Mouse (Mus musculus) stomach, embryonic 14.5 days (tissue): Measurements from ENCODE around the gene Krt35. TPM values are rescaled to one million over a fixed set of nuclear protein-coding genes. Genes with fewer than 3 reads are reported as not detected.

ENCODE experiments used
- ATAC-seq: fragments of 200-750 bp; cut with Nextera tagmentation; 2 replicates; pipeline ENCODE4 v1.8.0; 2017; ENCODE audit warnings: low read depth, moderate TSS enrichment; ENCODE audit not compliant: insufficient number of reproducible peaks, insufficient read depth, low FRiP score
- H3K27ac ChIP-seq: fragments of 300-500 bp; sonication (generic); 2 replicates; pipeline ENCODE4 v1.5.1; 2014; ENCODE audit warnings: mild to moderate bottlenecking, low read length, moderate library complexity, mixed read lengths
- H3K27me3 ChIP-seq: fragments of 300-500 bp; sonication (generic); 2 replicates; pipeline ENCODE4 v1.6.1; 2014; ENCODE audit warnings: low read length, control low read depth, mixed read lengths; ENCODE audit not compliant: control insufficient read depth, insufficient read depth
- H3K36me3 ChIP-seq: fragments of 300-500 bp; sonication (generic); 2 replicates; pipeline ENCODE4 v1.6.1; 2014; ENCODE audit warnings: mild to moderate bottlenecking, control low read depth, low read length, moderate library complexity, mixed read lengths; ENCODE audit not compliant: control insufficient read depth, insufficient read depth
- H3K4me1 ChIP-seq: fragments of 300-500 bp; sonication (generic); 2 replicates; pipeline ENCODE4 v1.6.1; 2014; ENCODE audit warnings: low read length, control low read depth, mixed read lengths; ENCODE audit not compliant: control insufficient read depth, insufficient read depth
- H3K4me2 ChIP-seq: fragments of 300-500 bp; sonication (generic); replicated peaks from 2 replicates; pipeline ENCODE4 v1.6.1; 2014; ENCODE audit warnings: low read depth, low read length, control low read depth
- H3K4me3 ChIP-seq: fragments of 300-500 bp; sonication (generic); 2 replicates; pipeline ENCODE4 v1.5.1; 2014; ENCODE audit warnings: low read depth, low read length, control low read depth
- H3K9ac ChIP-seq: fragments of 300-500 bp; sonication (generic); replicated peaks from 2 replicates; pipeline ENCODE4 v1.6.1; 2014; ENCODE audit warnings: low read depth, mild to moderate bottlenecking, control low read depth, low read length, moderate library complexity, mixed read lengths
- H3K9me3 ChIP-seq: fragments of 300-500 bp; sonication (generic); 2 replicates; pipeline ENCODE4 v1.6.1; 2016; ENCODE audit warnings: low read depth, low read length, control low read depth; ENCODE audit not compliant: control insufficient read depth
- WGBS: fragments of 180-500 bp; shearing (Covaris S2); extraction: QIAGEN DNeasy Blood & Tissue Kit; methylation state at CpG from one replicate; pipeline ENCODE4 v1.1.7; 2014; 5-methylcytosine and 5-hydroxymethylcytosine counted together
- polyA plus RNA-seq: library from polyadenylated mRNA; unstranded; fragments of >200 nt; fragmentation: Nextera tagmentation; extraction: Ambion mirVana; gene quantifications from 2 replicates; pipeline ENCODE4 v1.2.1, GENCODE M21; 2014

Gene Krt35
- polyA plus RNA-seq, 1 experiment from 2014 or later: not detected

DNA sequence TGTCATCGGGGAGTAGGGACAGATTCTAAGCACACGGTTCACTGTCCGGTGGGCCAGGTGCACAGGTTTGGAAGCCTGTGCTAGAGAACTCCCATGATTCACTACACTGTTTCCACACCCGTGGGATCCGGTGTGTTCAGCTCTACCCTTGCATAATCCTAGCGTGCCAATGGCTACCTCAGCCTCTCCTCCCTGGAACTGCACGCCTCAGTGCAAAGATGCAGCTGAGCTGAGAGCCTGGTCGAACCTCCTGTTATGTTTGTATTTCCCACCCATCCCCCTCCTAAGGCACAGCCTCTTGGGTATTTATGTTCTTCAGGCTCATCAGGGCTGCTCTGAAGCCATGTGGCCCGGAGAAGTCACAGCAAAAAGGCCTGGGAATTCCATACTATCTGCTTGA, 1.8 kb upstream of the Krt35 start:
- Histone ChIP-seq H3K4me3 (no peak overlapping the region), H3K9me3 (no peaks in the 10 kb centered on the region), H3K36me3 (no peaks in the 10 kb centered on the region), H3K27ac (no peak overlapping the region), H3K9ac (no peak overlapping the region), H3K27me3 (no peaks in the 10 kb centered on the region), H3K4me1 (no peaks in the 10 kb centered on the region), H3K4me2 (no peak overlapping the region)
- 58% methylated on average over 9 of the region's 9 CpGs for WGBS
- no peak for ATAC-seq

DNA sequence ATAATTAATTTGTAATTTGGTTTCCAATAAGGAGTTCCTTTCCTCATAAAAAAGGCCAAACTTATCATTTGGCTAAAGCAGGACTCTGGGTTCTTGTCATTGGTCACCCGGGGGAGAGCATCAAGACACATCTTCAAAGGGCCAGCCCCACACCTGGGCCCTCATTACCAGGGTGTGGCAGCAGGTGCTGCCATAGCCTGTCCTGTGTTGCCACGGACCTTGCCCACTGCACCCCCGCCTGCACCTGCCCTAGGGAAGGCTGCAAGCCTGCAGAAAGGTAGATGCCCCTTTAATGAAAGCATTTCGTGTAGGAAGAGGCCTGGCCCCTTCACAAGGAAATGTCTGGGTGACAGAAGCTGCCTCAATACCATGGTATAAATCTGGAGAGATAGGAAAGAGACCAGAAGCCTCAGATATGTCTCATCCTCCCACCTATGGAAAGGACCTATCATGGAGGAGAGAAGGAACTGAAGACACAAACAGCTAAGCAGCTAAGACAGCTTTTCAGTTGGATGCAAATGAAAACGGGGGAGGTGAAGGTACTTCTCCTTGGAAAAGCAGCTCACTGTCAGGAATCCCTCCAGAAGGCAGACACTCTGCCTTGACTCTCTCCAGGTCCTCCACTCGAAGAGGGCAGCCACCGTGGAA, 7.5 kb downstream of the Krt35 start:
- H3K4me1 ChIP-seq: no peaks in the 10 kb centered on the region
- H3K27me3 ChIP-seq: no peaks in the 10 kb centered on the region
- WGBS: 76% methylated on average over 7 of the region's 7 CpGs
- H3K4me2 ChIP-seq: no peak overlapping the region
- H3K27ac ChIP-seq: no peak overlapping the region
- no peaks in the 10 kb centered on the region for H3K36me3 ChIP-seq
- no peaks in the 10 kb centered on the region for H3K9me3 ChIP-seq
- H3K4me3 ChIP-seq: no peak overlapping the region
- ATAC-seq: no peak
- no peak overlapping the region for H3K9ac ChIP-seq

DNA sequence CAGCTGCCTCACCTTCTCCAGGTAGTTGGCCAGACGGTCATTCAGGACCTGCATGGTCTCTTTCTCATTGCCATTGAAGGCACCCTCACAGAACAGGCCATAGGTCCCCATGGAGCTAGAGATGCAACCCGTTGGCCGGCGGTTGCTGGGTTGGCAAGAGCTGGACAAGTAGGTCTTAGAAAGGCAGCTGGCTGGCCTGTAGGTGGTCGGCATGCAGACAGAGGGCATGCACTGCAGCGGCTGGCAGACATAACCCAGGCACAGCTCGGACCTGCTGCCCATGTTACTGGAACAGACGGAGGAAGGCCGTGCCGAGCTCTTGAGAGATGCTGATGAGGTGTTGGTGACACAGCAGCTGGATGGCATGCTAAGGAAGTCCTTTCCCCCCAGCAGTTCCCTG, 8.2 kb downstream of the Krt35 start, which contains the start of gene Krt32:
Gene Krt32 (minus strand): TSS at position 366 of the 400 bp plus-strand sequence.
- H3K9ac ChIP-seq: no peak within 1 kb of the TSS
- H3K4me1 ChIP-seq: no peaks in the 10 kb centered on the region
- H3K4me3 ChIP-seq: no peak within 1 kb of the TSS
- no peak for ATAC-seq
- H3K27me3 ChIP-seq: no peaks in the 10 kb centered on the region
- H3K9me3 ChIP-seq: no peaks in the 10 kb centered on the region
- no peaks in the 10 kb centered on the region for H3K36me3 ChIP-seq
- no peak within 1 kb of the TSS for H3K4me2 ChIP-seq
- WGBS: 92% methylated on average over 10 of the region's 10 CpGs
- no peak within 1 kb of the TSS for H3K27ac ChIP-seq

DNA sequence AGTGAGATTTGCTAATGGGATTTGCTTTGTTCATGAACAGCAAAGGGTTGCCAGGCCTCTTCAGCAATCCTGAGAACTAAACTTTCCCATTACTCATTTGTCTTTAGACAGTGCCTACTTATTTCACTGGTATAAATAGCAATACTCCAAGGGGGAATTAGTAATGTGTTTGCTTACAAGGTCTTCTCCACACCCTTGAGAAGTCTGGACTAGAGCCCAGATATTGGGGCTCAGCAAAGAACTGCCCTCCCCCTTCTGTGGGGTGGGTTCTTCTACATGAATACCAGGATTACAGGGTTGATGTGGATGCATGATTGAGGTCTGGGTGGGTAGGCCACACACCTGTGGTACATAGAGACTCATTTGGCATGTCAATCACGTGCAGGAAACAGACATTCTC, 22.2 kb downstream of the Krt35 start:
- no peak overlapping the region for H3K9ac ChIP-seq
- ATAC-seq: no peak
- H3K4me3 ChIP-seq: no peak overlapping the region
- H3K4me2 ChIP-seq: no peak overlapping the region
- no peaks in the 10 kb centered on the region for H3K36me3 ChIP-seq
- no peaks in the 10 kb centered on the region for H3K27me3 ChIP-seq
- H3K9me3 ChIP-seq: no peaks in the 10 kb centered on the region
- no peaks in the 10 kb centered on the region for H3K4me1 ChIP-seq
- WGBS: 50% methylated on average over 1 of the region's 1 CpGs
- peak overlapping the region; percentile 62; the same call in 1 of the 2 replicates for H3K27ac ChIP-seq

DNA sequence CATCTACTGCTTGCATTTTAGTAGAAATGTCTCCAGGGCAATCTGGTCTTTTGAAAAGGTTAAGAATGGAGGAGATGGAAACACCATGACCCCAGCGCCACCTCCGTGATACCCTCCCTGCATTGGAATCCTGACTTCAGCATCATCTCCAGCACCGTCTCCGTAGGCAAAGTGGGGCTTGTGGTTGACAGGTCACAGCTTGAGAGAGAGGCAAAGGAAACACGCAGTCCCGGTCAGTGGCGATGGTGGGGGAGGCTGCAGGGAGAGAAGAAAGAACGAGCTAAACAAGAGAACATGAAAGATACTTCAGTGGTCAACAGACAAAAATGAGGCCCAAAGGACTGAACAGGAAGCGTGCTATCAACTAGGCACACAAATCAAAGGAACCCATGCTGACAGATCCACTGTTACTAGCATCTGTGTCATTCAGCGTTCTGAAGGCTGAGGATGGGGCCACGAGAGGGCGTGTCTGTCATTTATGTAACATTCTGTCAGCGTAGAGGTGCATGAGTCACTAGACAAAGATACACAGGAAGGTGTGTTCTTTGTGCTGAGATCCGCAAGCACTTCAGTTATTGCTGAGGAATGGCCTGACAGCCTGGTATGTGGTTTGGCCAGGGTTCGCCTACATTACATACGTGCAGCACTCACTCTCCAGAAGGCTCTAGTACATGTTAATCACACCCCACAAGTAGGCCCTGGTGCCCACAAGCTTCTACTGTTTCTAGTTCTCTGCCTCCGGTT, 28.6 kb downstream of the Krt35 start:
- 67% methylated on average over 17 of the region's 17 CpGs for WGBS
- H3K4me3 ChIP-seq: no peak overlapping the region
- H3K27me3 ChIP-seq: no peaks in the 10 kb centered on the region
- peak; percentile 69; the same call in 1 of the 2 replicates for ATAC-seq
- H3K36me3 ChIP-seq: no peaks in the 10 kb centered on the region
- no peak overlapping the region for H3K9ac ChIP-seq
- H3K4me2 ChIP-seq: no peak overlapping the region
- no peaks in the 10 kb centered on the region for H3K9me3 ChIP-seq
- H3K27ac ChIP-seq: no peak overlapping the region
- no peaks in the 10 kb centered on the region for H3K4me1 ChIP-seq

DNA sequence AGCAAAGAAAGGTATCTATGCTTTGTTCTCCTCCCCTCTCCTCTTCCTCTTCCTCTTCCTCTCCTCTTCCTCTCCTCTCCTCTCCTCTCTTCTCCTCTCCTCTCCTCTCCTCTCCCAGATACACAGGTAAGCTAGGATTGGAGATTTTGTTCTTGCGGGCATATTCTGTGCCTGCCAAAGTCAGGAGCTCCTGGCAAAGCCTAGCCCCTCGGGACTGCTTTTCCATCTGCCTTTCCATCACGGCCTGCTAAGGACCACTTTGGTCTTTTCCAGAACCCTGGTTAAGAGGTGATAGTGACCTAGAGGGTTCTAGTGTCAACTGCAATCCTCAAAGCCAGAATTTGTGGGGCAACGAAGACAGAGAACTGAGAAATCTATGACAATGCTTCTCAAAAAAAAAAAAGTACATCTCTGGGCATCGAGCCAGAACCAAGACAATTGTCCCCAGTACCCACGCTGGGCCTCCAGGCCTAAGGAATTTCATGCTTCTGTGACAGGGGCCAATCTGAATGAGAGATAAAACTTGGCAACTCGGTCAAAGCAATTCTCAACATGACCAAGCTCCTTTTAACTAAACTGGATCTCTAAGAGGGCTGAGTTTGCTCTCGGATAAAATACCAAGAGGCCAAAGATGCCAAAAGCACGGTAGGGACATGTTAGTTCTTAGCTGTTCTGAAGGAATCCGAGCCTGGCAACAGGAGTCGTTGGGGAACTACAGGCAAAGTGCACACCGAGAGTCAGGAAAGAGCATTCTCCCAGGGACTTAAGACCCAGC, 29.6 kb downstream of the Krt35 start:
- H3K9ac ChIP-seq: no peak overlapping the region
- no peak overlapping the region for H3K4me2 ChIP-seq
- no peaks in the 10 kb centered on the region for H3K27me3 ChIP-seq
- no peak overlapping the region; the same call in 1 of the 2 replicates for H3K27ac ChIP-seq
- WGBS: 79% methylated on average over 12 of the region's 12 CpGs
- H3K4me1 ChIP-seq: no peaks in the 10 kb centered on the region
- no peaks in the 10 kb centered on the region for H3K36me3 ChIP-seq
- H3K4me3 ChIP-seq: no peak overlapping the region
- ATAC-seq: no peak
- H3K9me3 ChIP-seq: no peaks in the 10 kb centered on the region

DNA sequence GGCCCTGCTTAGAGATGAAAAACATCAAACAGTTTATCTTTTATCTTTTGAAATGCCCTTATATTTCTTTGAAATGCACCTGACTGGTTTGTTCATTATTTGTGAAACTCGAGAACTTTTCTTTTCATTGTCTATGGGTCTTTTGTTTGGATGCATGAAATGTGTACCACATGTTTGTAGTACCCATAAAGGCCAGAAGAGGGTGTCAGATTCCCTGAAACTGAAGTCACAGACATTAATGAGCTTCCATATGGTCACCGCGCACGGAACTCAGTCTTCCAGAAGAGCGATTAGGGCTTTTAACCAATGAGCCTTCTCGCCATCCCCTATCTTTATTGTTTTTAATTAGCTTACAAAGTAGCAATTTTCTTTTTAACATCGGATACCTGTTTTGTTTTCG, 37.2 kb downstream of the Krt35 start:
- Histone ChIP-seq H3K27ac (no peak overlapping the region), H3K4me2 (no peak overlapping the region), H3K9ac (no peak overlapping the region), H3K27me3 (no peaks in the 10 kb centered on the region), H3K4me3 (no peak overlapping the region), H3K4me1 (no peaks in the 10 kb centered on the region), H3K9me3 (no peaks in the 10 kb centered on the region), H3K36me3 (no peaks in the 10 kb centered on the region)
- ATAC-seq: no peak
- WGBS: 78% methylated on average over 8 of the region's 8 CpGs
